Mouse (Mus musculus) heart, embryonic 14.5 days (tissue): Measurements from ENCODE around the gene Snx18. TPM values are rescaled to one million over a fixed set of nuclear protein-coding genes. Genes with fewer than 3 reads are reported as not detected.

Experiments used
- ATAC-seq: fragments of 200-750 bp; cut with Nextera tagmentation; 2 replicates; pipeline ENCODE4 v1.8.0; 2017; ENCODE audit warnings: low read depth, moderate TSS enrichment; ENCODE audit not compliant: insufficient number of reproducible peaks, insufficient read depth, low FRiP score
- H3K27ac ChIP-seq, 2 experiments: fragments of 200-500 bp in 1 of 2; fragments of 300-500 bp in 1 of 2; sonication (generic) in 1 of 2; replicated peaks in 1 of 2; 2 replicates each; pipeline ENCODE4 v1.5.1; 2012 to 2014; ENCODE audit warnings: low read depth in 2 of 2, low read length in 2 of 2, control low read depth in 1 of 2, mild to moderate bottlenecking in 1 of 2, mixed read lengths in 1 of 2; ENCODE audit not compliant: control insufficient read depth in 1 of 2, insufficient read depth in 1 of 2
- H3K27me3 ChIP-seq: fragments of 300-500 bp; sonication (generic); 2 replicates; pipeline ENCODE4 v1.6.1; 2014; ENCODE audit warnings: mild to moderate bottlenecking, low read length, control low read depth; ENCODE audit not compliant: control insufficient read depth, insufficient read depth
- H3K36me3 ChIP-seq: fragments of 300-500 bp; sonication (generic); 2 replicates; pipeline ENCODE4 v1.6.1; 2014; ENCODE audit warnings: mild to moderate bottlenecking, control low read depth, low read length, mixed read lengths; ENCODE audit not compliant: control insufficient read depth, insufficient read depth
- H3K4me1 ChIP-seq, 2 experiments: fragments of 200-500 bp in 1 of 2; fragments of 300-500 bp in 1 of 2; sonication (generic) in 1 of 2; 2 replicates each; pipeline ENCODE4 v1.6.1; 2012 to 2014; ENCODE audit warnings: low read length in 2 of 2, control low read depth in 1 of 2, mixed read lengths in 1 of 2; ENCODE audit not compliant: control insufficient read depth in 2 of 2, insufficient read depth in 2 of 2
- H3K4me2 ChIP-seq: fragments of 300-500 bp; sonication (generic); 2 replicates; pipeline ENCODE4 v1.6.1; 2014; ENCODE audit warnings: mild to moderate bottlenecking, low read length
- H3K4me3 ChIP-seq, 2 experiments: fragments of 200-500 bp in 1 of 2; fragments of 300-500 bp in 1 of 2; sonication (generic) in 1 of 2; 2 replicates each; pipeline ENCODE4 v1.5.1; 2012 to 2014; ENCODE audit warnings: low read length in 2 of 2, mild to moderate bottlenecking in 2 of 2, control low read depth in 1 of 2, low read depth in 1 of 2, moderate library complexity in 1 of 2; ENCODE audit not compliant: control insufficient read depth in 1 of 2, insufficient read depth in 1 of 2
- H3K9ac ChIP-seq: fragments of 300-500 bp; sonication (generic); 2 replicates; pipeline ENCODE4 v1.6.1; 2014; ENCODE audit warnings: mild to moderate bottlenecking, low read length
- H3K9me3 ChIP-seq: fragments of 300-500 bp; sonication (generic); 2 replicates; pipeline ENCODE4 v1.6.1; 2016; ENCODE audit warnings: low read length, control low read depth; ENCODE audit not compliant: control insufficient read depth
- WGBS: fragments of 180-500 bp; shearing (Covaris S2); extraction: QIAGEN DNeasy Blood & Tissue Kit; methylation state at CpG from one replicate; pipeline ENCODE4 v1.1.7; 2014; 5-methylcytosine and 5-hydroxymethylcytosine counted together
- polyA plus RNA-seq: library from polyadenylated mRNA; unstranded; fragments of >200 nt; fragmentation: Nextera tagmentation; extraction: Ambion mirVana; gene quantifications from 2 replicates; pipeline ENCODE4 v1.2.1, GENCODE M21; 2014

Snx18 gene
- polyA plus RNA-seq, 1 experiment from 2014 or later = 22.6 TPM

DNA sequence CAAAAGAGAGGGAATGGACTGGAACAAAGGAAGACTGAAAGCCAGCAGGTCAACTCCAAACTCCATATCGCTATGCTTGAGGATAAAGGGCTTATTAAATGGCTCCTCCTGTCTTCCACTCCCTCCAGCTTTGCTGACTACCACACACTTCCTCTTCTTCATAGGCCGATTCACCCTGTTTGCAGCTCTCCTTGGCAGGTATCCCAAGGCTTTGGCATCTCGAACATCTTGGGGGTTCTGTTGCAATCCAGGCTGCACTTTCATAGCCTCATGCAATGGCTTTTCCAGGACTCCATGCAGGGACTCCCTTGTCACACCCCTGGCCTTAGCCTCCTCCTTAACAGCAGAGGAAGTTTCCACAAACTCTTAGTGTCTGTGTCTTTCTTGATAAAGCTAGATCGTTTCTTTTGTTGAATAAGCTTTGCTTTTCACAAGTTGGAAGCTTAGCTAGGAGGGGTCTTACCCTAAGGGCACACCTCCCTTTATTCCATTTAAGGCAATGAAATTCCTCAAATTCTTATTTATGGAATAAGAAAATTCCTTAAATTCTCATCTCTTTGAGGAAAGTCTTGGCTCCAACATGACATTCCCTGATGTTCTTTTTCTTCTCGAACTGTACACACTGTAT, 64.6 kb downstream of the Snx18 start:
- Histone ChIP-seq H3K4me2 (no peak overlapping the region), H3K27ac (no peak overlapping the region), H3K4me1 (peaks cover 4 to 24% of the 10 kb centered on the region in 2 experiments), H3K9me3 (no peaks in the 10 kb centered on the region), H3K27me3 (no peaks in the 10 kb centered on the region), H3K4me3 (no peak overlapping the region), H3K9ac (no peak overlapping the region), H3K36me3 (no peaks in the 10 kb centered on the region)
- WGBS = 58% methylated on average over 5 of the region's 5 CpGs
- no peak for ATAC-seq

- H3K27me3 ChIP-seq = no peaks in the 10 kb centered on the region
- no peak for ATAC-seq
- 86% methylated on average over 1 of the region's 1 CpGs for WGBS
Observed at GRCm38 (mm10) chr13:113552341-113552740, 66.0 kb downstream of the Snx18 start.

DNA sequence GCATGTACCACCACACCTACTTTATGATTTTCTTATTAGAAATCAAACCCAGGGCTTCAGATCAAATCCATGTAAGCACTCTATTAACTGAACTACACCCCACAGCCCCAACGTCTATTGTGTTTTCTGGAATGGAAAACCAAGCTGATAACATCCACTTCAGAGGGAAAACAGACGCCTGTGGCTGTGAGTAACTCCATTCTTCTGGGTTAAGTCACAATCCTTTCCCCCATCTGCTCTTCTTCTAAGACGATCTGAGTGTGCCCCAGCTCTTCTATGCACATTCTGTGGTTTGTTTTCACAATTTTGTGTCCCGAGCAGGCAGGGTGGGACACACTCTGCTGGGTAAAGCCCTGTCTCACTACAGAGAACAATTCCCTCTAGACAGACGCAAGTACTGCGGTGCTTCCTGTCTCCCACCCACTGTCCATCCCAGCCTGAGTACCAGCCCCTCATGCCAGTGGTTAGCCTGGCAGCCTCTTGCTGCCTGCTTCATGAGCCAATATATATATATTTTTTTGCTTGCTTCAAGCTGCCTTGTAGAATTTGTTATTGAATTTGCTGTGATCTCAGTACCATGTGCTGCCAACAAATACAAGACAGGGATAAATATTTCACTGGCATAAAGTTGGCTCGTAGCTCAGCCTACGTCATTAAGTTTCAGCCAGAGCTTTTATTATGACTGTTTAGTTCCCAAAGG, 67.3 kb downstream of the Snx18 start:
- no peak overlapping the region for H3K9ac ChIP-seq
- 24% methylated on average over 8 of the region's 8 CpGs for WGBS
- H3K36me3 ChIP-seq = no peaks in the 10 kb centered on the region
- H3K4me1 ChIP-seq = peaks cover 4 to 24% of the 10 kb centered on the region in 2 experiments
- H3K4me2 ChIP-seq = peak overlapping the region; percentile 39
- peak overlapping the region; percentile 52 to 69 for H3K27ac ChIP-seq
- peak; percentile 61; the same call in 1 of the 2 replicates for ATAC-seq
- H3K9me3 ChIP-seq = no peaks in the 10 kb centered on the region
- no peaks in the 10 kb centered on the region for H3K27me3 ChIP-seq
- no peak overlapping the region for H3K4me3 ChIP-seq

More at GRCm38 (mm10) chr13:113552341-113552740, 66.0 kb downstream of the Snx18 start:
- Histone ChIP-seq H3K4me2 (no peak overlapping the region), H3K4me3 (no peak overlapping the region), H3K9me3 (no peaks in the 10 kb centered on the region), H3K4me1 (peaks cover 4 to 24% of the 10 kb centered on the region in 2 experiments), H3K36me3 (no peaks in the 10 kb centered on the region), H3K27ac (no peak overlapping the region), H3K9ac (no peak overlapping the region)

GRCm38 (mm10) chr13:113549021-113549420, 69.3 kb downstream of the Snx18 start:
- no peak overlapping the region for H3K27ac ChIP-seq
- H3K9ac ChIP-seq = no peak overlapping the region
- 92% methylated on average over 3 of the region's 3 CpGs for WGBS
- peaks cover 8 to 26% of the 10 kb centered on the region in 2 experiments for H3K4me1 ChIP-seq
- H3K27me3 ChIP-seq = no peaks in the 10 kb centered on the region
- no peaks in the 10 kb centered on the region for H3K36me3 ChIP-seq
- no peak overlapping the region for H3K4me3 ChIP-seq
- no peaks in the 10 kb centered on the region for H3K9me3 ChIP-seq
- H3K4me2 ChIP-seq = no peak overlapping the region
- ATAC-seq = no peak

DNA sequence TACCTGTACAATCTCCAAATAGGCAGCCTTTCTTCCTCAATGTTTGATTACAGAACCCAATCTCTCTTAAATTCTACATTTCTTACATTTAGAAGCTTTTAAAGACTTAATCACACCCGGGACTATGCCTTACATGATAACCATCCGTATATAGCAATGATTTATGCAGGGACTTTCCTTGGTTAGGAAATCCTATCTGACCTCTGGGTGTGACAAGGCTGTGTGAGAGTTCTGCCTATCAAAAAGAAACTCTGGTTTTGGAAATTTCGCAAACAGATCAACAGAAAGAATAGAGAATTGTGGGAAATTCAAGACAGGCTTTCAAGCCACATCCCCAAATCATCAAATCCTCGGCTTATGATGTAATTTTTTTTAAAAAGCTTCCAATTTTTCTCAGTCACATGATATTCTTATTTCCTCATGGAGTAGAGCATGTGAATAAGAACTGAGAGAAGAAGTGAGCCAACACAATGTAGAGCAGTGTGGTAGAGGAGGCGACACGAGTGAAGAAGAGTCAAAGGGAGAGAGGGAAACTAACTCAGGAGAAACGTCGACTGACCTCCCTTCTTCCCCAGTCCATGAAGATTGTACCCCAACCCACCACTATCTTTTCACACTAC, 70.4 kb downstream of the Snx18 start:
- H3K4me1 ChIP-seq = peaks cover 8 to 26% of the 10 kb centered on the region in 2 experiments
- ATAC-seq = no peak
- no peak overlapping the region for H3K27ac ChIP-seq
- no peaks in the 10 kb centered on the region for H3K9me3 ChIP-seq
- H3K4me3 ChIP-seq = no peak overlapping the region
- 81% methylated on average over 8 of the region's 8 CpGs for WGBS
- no peaks in the 10 kb centered on the region for H3K27me3 ChIP-seq
- no peak overlapping the region for H3K4me2 ChIP-seq
- H3K9ac ChIP-seq = no peak overlapping the region
- H3K36me3 ChIP-seq = no peaks in the 10 kb centered on the region

- Histone ChIP-seq H3K4me3 (no peak overlapping the region), H3K9ac (no peak overlapping the region), H3K27me3 (no peaks in the 10 kb centered on the region), H3K4me2 (no peak overlapping the region), H3K36me3 (no peaks in the 10 kb centered on the region), H3K4me1 (peaks cover 4 to 9% of the 10 kb centered on the region in 2 experiments; a peak in 3 of 4 replicates), H3K27ac (no peak overlapping the region), H3K9me3 (no peaks in the 10 kb centered on the region)
- ATAC-seq = no peak
- 89% methylated on average over 6 of the region's 6 CpGs for WGBS
Observed at GRCm38 (mm10) chr13:113542374-113542773, 76.0 kb downstream of the Snx18 start.
